Mouse (Mus musculus) common myeloid progenitor, adult 5-6 weeks (primary cell): ENCODE data around the gene Ifitm6. TPM values are rescaled to one million over a fixed set of nuclear protein-coding genes. Genes with fewer than 3 reads are reported as not detected.

ENCODE experiments used
- ATAC-seq: replicated peaks from 2 replicates; pipeline ENCODE4 v1.8.0; 2016; ENCODE audit warnings: low read depth, mild to moderate bottlenecking, moderate TSS enrichment, inconsistent platforms; ENCODE audit not compliant: poor library complexity, severe bottlenecking
- total RNA-seq: library from RNA; stranded (forward); fragments of 200-1000, 187-1606 nt; gene quantifications from 2 replicates; pipeline ENCODE4 v1.2.3, GENCODE M21; 2017

Ifitm6 gene
- total RNA-seq, 1 experiment from 2014 or later, result 8.2 TPM

- peak; percentile 77 for ATAC-seq
Measured at GRCm38 (mm10) chr7:141046931-141047580, 29.3 kb upstream of the Ifitm6 start.

DNA sequence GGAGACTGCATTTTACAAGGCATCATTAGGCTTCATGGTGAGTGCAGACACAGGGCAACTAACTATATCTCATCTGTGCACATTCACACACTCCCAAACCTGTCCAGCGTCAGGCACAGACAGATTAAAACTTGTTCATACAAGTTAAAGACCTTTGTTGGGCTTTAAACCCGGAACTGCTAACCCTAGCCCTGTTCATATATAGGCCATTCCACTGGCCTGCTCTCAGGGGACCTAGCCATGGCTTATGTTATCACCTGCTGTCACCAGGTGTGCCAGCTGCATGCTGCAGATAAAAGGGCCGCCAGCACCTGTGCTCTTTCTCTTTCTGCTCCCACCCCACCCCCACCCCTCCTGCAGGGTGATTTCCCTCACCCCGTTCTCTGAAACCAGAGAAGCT is 24.8 kb upstream of the Ifitm6 start:
- peak; percentile 6; the same call in 1 of the 2 replicates for ATAC-seq

- peak; percentile 26; the same call in 1 of the 2 replicates for ATAC-seq
Measured at GRCm38 (mm10) chr7:141041661-141042060, 23.9 kb upstream of the Ifitm6 start.

DNA sequence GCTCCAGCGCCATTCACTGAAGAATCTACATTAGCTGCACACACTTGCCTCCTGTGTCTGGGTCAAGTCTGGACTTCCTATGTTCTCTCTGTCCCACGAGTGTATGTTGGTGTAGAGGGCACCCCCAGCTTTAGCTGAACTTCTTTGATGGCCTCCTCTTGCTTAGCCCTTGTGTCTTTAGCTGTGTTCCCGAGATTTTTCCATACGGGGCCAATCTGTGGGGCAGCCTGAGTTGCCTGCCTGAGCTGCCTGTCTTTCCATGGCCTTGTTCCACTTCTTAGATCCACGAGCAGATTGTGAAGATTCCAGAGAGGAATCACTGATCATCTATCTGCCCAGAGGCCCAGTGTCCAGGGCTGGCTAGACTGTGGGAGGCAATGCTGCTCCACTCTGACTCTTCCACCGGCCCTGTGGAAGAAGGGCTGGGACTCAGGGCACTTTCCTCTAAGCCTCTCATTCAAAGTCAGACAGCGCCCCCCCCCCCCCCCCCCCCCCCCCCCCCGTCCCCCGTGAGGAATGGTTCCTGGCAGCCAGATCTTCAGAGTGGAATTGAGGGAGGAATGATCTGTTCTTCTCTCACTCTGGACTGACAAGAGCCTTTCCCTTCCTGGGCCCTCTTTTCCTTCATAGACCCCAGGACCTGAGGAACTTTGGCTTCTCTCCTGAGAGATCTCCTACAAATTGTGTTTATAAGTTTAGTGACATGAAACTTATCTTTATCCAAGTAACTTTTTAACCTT is 23.3 kb upstream of the Ifitm6 start:
- no peak for ATAC-seq

GRCm38 (mm10) chr7:141039386-141040107 is 21.8 kb upstream of the Ifitm6 start:
- no peak for ATAC-seq

GRCm38 (mm10) chr7:141038090-141039032 is 20.6 kb upstream of the Ifitm6 start:
- peak; percentile 20 for ATAC-seq

- ATAC-seq, result peak; percentile 46
Measured at GRCm38 (mm10) chr7:141036624-141037023, 18.9 kb upstream of the Ifitm6 start.

- ATAC-seq, result no peak
Measured at GRCm38 (mm10) chr7:141032458-141033167, 14.9 kb upstream of the Ifitm6 start.

DNA sequence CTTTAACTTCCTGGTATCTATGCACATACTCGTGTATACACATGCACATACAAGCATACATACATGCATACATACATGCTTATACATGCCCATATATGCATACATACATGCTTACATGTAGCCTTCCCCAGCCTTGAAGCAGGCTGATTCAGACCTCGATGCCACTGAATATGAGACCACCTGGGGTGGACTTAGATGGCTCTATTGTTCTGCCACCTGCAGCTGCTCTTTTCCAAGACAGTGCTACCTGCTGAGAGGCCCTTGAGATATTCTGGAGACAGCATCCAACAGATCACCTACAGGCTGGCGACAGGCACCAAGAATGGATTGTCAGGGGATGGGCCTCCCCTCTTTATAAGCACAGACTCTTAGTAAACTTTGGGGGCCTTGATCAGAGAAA is 12.7 kb upstream of the Ifitm6 start:
- ATAC-seq, result no peak

GRCm38 (mm10) chr7:141028831-141029230 is 11.1 kb upstream of the Ifitm6 start, which contains the start of gene Gm17387:
Gene Gm17387, plus strand, starts transcription at chr7:141029131.
- no peak for ATAC-seq

DNA sequence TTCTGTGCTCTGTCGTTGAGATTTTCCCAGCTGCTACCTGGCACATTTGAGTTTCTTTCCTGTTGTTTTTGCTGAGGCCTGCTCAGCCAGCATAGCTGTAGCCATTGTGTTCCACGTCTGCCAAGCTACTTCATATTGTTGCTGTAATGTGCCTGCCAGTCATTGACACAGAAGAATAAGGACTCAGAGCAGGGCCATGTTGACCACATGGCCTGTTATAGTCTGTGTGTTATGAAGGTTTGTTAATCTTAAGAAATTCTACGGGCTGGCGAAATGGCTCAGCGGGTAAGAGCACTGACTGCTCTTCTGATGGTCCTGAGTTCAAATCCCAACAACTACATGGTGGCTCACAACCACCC is 9.0 kb upstream of the Ifitm6 start:
- ATAC-seq, result no peak

DNA sequence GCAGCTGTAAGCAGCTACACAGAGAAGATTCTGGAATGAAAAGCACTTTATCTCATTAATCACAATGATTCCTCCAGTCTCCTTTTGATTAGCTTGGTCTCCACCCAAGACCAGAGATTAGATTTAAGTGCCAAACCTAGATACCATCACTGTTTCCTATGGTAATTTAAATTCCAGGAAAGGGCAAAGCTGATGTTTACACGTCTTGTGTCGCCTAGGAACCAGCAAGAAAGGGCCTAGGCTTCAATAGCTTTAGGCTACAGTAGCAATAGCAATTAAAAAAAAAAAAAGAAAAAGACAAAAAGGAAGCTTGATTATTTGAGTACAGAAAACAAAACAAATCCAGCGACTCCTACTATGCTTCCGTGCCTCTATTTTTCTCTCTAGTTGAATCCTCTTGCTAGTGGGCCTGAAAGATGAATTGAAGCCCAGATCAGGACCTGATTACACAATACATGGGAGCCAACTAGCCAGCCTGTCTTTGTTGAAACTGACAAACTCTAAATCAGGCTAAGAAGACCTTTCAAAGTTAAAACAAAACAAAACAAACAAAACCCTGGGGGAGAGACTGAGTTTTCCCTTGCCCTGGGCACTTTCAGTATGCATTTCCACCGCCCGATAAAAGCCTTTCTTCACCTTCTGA is 8.5 kb upstream of the Ifitm6 start:
- ATAC-seq, result no peak

GRCm38 (mm10) chr7:141024865-141025838 is 7.4 kb upstream of the Ifitm6 start:
- peak; percentile 74 for ATAC-seq

GRCm38 (mm10) chr7:141021489-141022449 is 4.0 kb upstream of the Ifitm6 start:
- peak; percentile 57 for ATAC-seq

DNA sequence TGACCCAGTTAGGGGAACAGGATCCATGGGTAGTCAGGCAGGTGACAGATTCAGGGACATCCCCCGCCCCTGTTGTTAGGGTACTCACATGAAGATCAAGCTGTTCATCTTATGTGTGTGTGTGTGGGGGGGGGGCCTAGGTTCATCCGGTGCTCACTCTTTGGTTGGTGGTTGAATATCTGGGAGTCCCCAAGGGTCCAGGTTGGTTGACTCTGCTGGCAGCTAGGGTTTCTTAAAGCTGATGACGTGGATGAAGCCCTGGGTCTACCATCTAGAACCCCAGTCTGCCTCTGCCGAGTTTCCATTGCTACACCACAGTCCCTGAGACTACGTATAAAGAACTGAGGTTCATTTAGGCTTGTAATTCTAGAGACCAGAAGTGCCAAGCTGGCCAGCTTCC is 1.3 kb upstream of the Ifitm6 start:
- no peak for ATAC-seq
